Mouse (Mus musculus) R1 (cell line): Measurements from ENCODE around the gene Dnmt3l.
"Not testable (repeated sequence)": the region's sequence is repeated elsewhere in the genome, so short reads cannot be mapped to it uniquely, and the experiment has no call there.

Experiments used
- DNase-seq: peaks from one replicate; pipeline ENCODE4 v3.0.0-alpha.2; 2018; ENCODE audit warnings: low read depth, low spot score

Dnmt3l gene

GRCm38 (mm10) chr10:78041647-78042046 is at the start of gene Dnmt3l:
Gene Dnmt3l (plus strand): TSS chr10:78041947.
- no peak for DNase-seq

- no peak for DNase-seq
Observed at GRCm38 (mm10) chr10:77995639-77996038, 46.1 kb upstream of the Dnmt3l start.

- no peak for DNase-seq
Observed at GRCm38 (mm10) chr10:78000200-78000599, 41.5 kb upstream of the Dnmt3l start.

- DNase-seq = no peak
Observed at GRCm38 (mm10) chr10:78001796-78002195, 40.0 kb upstream of the Dnmt3l start.

GRCm38 (mm10) chr10:78002316-78002715 is 39.4 kb upstream of the Dnmt3l start:
- no peak for DNase-seq

- DNase-seq = no peak
Observed at GRCm38 (mm10) chr10:78004479-78005100, 37.2 kb upstream of the Dnmt3l start.

DNA sequence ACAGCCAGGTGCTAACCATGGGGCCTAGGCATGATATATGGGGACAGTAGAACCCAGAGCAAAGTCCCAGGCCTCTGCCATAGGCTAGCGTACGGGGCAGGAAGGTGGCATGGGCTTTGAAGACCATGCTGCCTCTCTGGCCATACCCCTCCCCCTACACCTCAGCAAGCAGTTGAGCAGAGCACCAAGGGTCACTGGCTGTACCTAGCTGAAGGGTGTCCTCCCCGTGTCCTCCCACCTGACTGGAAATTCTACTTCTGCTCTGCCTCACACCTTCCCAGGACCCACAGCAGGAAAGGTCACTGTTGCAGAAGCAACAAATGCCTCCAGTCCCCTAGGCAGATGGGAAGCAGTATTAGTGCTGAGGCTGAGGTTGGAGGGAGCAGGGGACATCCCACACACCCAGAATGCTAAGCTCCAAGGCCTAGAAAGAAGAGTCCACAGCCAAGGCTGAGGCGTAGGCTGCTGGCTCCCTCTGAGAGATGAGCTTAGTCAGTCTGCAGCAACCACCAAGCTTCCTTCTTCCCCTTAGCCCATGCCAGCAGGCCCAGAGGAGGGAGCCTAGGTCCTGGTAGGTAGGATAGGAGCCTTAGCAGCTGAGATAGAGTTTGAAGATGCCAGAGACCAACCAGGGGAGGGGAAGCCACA is 35.8 kb upstream of the Dnmt3l start:
- DNase-seq = no peak

- DNase-seq = no peak
Observed at GRCm38 (mm10) chr10:78007203-78007602, 34.5 kb upstream of the Dnmt3l start.

GRCm38 (mm10) chr10:78008169-78008568 is 33.6 kb upstream of the Dnmt3l start:
- DNase-seq = no peak

DNA sequence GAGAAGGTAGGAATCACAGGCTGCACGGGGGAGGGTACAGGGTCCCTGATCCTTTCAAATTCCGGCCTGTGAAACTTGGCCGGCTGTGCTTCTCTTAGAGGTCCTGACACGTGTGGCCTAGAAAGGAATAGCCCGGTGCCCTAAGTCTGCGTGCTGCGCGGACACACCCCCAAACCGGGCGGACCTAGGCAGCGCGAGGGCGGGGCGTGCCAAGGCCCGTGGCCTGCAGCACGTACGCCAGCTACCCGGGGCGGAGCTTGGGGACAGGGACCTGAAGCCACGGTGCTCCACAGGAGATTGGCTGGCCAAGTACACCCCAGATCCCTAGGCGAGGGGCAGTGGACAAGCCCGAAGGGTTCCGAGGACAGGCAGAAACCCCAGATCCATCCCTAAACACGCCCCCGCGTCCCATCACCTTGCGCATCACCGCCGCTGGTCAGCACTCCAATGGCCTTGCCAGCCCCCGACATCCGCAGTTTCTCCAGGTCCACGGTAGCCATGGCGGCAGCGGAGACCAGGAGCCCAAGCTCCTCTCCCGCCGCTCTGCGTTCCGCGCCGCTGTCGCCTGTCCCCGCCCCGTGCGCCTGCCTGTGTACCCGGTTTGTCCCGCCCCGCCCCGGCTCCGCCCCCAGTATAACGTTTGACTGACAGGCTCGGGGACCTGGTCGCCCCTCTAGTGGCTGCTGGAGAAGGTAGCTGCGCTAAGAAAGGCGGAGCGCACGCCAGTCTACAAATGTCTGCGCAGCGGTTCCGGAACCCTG is 32.4 kb upstream of the Dnmt3l start:
- DNase-seq = peak; percentile 97

GRCm38 (mm10) chr10:78009945-78010293 is 31.8 kb upstream of the Dnmt3l start, which contains the start of gene Pfkl:
Gene Pfkl (minus strand): TSS chr10:78010083.
- peak; percentile 94 for DNase-seq

DNA sequence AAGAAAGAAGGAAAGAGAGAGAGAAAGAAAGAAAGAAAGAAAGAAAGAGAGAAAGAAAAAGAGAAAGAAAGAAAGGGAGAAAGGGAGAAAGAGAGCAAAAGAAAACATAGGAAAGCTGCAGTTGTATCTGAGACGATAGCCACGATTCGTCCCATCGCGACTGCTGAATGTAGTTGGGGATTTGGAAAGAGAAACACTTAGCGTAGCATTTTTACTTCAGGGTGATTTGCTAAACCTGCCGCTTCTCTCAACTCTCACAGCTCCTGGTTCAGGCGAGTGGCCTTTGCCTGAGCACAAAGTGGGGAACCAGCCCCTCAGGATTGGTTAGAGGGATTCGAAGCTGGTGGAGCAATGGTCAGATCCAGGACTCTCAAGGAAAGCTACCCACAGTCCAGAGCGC is 31.4 kb upstream of the Dnmt3l start:
- DNase-seq = no peak

- DNase-seq = not testable (repeated sequence)
Observed at GRCm38 (mm10) chr10:78011116-78011515, 30.6 kb upstream of the Dnmt3l start.

- DNase-seq = peak; percentile 63
Observed at GRCm38 (mm10) chr10:78012661-78013495, 28.9 kb upstream of the Dnmt3l start.

DNA sequence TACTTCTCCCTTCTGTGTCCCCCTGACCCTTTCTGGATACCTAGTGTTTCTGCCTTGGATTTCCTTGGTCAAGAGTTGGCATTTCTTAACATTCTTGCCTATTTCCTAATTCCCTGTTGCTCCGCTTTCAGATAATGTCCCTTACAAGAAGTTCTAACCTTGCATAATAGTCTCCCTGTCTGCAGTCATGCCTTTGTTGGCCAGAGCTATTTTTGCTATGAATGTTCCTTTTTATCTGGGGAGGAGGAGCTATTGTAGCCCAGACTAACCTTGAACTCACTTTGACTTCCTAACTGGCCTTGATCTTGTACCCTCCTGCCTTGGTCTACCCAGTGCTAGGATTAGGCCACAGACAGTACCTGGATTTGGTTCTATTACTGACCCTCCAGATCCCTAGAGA is 26.3 kb upstream of the Dnmt3l start:
- DNase-seq = no peak

- no peak for DNase-seq
Observed at GRCm38 (mm10) chr10:78016366-78016765, 25.4 kb upstream of the Dnmt3l start.

DNA sequence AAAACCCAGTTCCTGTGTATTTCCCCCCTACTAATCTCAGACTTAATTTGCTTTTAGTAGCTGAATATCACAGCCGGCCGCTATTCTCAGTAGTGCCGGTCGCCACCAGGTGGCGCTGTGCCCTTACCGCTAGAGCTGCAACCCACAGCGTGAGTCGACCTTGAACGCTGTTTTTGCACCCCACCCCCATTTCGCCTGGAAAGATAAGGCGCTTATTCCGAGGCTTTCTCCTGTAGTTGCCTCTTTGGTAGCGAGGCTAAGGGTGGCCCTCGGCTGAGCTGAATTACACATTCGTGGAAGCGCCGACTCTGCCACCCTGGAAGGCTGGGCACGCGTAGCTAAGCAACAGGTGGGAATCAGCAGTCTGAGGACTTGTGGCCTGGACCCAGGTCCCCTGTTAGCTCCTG is 22.9 kb upstream of the Dnmt3l start:
- peak; percentile 81 for DNase-seq

GRCm38 (mm10) chr10:78019291-78019690 is 22.5 kb upstream of the Dnmt3l start:
- DNase-seq = no peak

DNA sequence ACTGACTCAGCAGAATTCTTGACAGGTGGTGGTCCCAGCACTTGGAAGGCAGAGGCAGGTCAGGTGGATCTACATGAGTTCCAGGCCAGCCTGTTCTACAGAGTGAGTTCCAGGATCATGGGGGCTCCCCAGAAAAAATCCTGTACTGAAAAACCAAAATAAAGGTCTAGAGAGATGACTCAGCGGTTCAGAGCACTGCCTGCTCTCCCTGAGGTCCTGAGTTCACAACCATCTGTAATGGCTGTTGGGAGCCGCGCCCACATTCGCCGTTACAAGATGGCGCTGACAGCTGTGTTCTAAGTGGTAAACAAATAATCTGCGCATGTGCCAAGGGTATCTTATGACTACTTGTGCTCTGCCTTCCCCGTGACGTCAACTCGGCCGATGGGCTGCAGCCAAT is 21.8 kb upstream of the Dnmt3l start:
- not testable (repeated sequence) for DNase-seq

DNA sequence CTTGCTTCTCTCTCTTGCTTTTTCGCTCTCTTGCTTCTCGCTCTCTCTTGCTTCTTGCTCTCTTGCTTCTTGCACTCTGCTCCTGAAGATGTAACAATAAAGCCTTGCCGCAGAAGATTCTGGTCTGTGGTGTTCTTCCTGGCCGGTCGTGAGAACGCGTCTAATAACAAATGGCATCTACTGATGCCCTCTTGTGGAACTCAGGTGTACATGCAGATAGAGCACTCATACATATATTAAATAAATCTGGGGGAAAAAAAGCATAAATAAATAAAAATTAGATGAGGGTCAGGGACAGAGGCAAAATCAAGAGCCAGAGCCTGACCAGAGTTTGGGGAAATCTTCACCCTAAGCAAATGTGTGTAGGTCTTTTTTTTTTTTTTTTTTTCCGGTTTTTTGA is 16.3 kb upstream of the Dnmt3l start:
- DNase-seq = not testable (repeated sequence)

GRCm38 (mm10) chr10:78028129-78028528 is 13.6 kb upstream of the Dnmt3l start:
- DNase-seq = peak; percentile 89

DNA sequence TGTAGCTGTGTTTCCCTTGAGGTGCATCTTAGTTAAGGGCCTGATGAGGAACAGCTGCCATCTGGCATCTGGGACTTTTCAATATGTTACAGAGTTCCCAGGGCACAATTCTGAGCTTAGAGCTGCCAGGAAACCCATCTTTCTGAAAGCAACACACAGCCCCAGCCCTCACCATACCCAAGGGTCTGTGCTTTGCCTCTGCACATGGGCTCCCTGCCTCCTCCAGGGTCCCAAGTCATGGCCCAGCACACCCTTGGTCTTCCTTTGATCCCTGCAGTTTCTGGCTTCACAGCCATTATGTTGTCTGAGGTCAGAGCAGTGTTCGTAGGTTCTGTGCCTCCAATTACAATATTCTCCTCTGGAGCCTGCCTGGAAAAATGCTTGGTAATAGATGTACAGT is 12.7 kb upstream of the Dnmt3l start:
- DNase-seq = no peak
